Mouse (Mus musculus) brown adipose tissue, adult 24 weeks (tissue): ENCODE results near the gene Tnfrsf12a. TPM values are rescaled to one million over a fixed set of nuclear protein-coding genes. Genes with fewer than 3 reads are reported as not detected.

Experiments used
- H3K27ac ChIP-seq: fragments of 200-500 bp; replicated peaks from 2 replicates; pipeline ENCODE4 v1.5.1; 2012; ENCODE audit warnings: low read depth, mild to moderate bottlenecking, low read length
- H3K4me1 ChIP-seq: fragments of 200-500 bp; 2 replicates; pipeline ENCODE4 v1.6.1; 2012; ENCODE audit warnings: low read length, mixed read lengths; ENCODE audit not compliant: control insufficient read depth, insufficient read depth, insufficient read length
- H3K4me3 ChIP-seq: fragments of 200-500 bp; 2 replicates; pipeline ENCODE4 v1.5.1; 2012; ENCODE audit warnings: low read depth, mild to moderate bottlenecking, low read length, moderate library complexity; ENCODE audit not compliant: insufficient read depth
- polyA plus RNA-seq: library from polyadenylated mRNA; stranded (reverse); fragments of >200 nt; gene quantifications from 2 replicates; pipeline ENCODE4 v1.2.4, GENCODE M21; 2012; ENCODE audit not compliant: missing spikeins, insufficient read depth, insufficient read length

The Tnfrsf12a gene
- polyA plus RNA-seq, 1 experiment: 20.5 TPM

DNA sequence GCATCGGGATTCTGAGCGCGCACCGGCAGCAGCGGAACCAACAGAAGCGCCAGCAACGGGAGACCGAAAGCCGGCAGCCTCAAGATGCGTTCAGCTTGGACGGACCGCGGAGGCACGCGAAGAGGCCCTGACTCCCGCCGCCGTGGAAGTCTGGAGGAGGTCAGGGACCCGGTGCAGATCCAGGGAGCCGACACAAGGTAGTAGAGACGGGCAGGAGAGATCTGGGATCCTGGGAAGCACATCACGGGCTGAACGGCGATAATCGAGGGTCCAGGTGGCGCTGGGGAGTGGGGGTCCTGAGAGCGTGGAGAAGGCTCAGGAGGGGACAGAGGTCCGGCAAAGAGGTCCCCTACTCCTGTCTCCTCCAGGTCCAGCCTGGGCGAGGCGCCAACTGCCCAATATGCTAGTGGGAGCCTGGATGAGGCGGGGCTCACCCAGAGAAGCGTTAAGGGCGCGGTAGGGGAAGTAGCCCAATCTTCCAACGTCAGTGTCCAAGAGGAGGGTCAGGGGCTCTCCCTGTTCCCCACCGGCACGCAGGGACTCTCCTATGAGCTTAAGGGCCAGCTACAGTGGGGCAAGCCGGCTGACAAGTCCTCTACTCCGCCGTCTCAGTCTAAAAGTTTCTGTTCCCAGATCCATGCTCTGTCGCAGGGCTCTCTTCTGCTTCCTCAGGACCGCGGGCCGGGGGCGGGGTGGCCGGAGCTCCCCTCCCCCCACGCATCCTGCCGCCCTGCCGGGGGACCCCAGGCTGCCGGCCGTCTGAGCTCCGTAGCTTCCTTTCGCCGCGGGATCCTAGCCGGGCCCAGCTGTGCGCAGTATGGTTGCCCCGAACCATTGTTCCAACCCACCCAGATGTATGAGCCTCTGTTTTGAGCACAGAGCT, 32.4 kb downstream of the Tnfrsf12a start, which contains the start of gene Mmp25:
Mmp25 (minus strand) TSS at position 665 of the 883 bp plus-strand sequence.
- Histone ChIP-seq H3K27ac (no peak within 1 kb of the TSS), H3K4me1 (no peaks in the 10 kb centered on the region), H3K4me3 (peak within 1 kb of the TSS; percentile 58)

DNA sequence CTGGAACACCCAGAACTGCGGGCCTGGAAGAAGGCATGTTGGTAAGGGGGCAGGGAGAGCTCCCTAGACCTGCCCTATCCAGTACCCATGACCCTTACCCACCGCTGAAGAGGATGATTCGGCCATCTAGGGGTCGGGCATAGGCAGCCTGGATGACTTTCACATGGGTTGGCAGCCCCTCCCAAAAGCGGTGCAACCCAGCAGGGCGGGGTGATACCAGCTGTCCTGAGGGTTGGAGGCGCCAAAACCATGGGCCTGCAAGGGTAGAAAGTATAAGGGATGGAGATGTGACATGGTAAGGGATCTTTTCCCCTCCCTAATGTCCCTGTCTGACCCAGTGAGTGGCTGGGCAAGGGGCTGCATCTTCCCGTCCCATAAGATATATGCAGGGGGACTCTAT, 46.0 kb downstream of the Tnfrsf12a start:
- no peak overlapping the region for H3K4me3 ChIP-seq
- no peaks in the 10 kb centered on the region for H3K4me1 ChIP-seq
- H3K27ac ChIP-seq: no peak overlapping the region

DNA sequence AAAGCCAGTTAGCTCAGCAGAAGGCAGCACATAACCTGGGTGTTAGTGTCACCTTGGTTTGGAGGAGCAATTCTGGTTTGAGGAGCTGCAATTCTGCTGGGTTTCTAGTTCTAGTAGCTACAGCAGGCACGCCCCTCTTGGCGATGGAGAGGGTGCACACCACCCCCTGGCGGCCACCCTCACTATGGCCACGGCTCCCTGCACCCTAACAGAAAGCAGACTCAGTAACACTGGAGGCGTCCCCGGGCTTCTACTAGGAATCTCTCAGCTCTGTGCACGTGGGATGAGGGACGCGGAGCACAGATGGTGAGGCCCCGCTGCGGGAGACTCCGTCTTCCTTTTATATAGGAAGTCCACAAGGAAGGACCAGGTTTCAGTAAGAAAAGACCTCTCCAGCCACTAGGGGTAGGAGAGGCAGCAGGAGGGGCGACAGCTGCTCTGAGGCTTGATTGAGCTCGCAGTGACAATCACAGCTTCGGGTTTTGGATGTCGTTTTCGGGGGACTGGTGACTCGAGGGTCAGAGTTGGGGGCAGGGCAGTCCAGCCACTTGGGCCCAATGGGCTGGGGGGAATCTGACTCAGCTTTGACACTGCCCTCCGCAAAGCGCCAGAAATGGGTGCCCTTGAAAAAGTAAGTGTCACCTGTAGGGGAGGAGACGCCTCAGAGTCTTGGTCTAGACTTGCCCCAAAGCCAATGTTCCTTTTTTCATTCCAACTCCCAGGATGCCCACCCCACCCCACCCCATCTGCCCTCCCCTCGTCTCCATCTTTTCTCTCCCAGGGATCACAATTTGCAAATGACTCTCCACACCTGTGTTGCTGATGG, 46.9 kb downstream of the Tnfrsf12a start:
- no peaks in the 10 kb centered on the region for H3K4me1 ChIP-seq
- no peak overlapping the region for H3K4me3 ChIP-seq

DNA sequence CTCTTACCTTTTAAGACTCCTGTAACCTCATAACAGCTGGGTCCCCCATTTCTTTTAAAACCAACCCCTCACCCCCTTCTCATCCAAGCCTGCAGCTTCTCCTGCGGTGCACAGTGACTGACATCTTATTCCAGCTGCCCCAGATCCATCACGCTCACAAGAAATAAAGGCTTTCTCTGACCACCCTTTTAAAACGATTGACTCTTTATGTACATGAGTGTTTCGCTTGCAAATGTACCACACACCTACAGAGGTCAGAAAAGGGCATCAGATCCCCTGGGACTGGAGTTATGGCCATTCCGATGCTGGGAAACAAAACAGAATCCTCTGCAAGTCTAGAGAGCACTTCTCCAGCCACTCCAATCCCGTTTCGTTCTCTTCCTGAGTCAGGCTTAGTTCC, 49.5 kb downstream of the Tnfrsf12a start:
- Histone ChIP-seq H3K4me3 (no peak overlapping the region), H3K4me1 (no peaks in the 10 kb centered on the region), H3K27ac (no peak overlapping the region)

More for the DNA sequence above, 46.9 kb downstream of the Tnfrsf12a start:
- no peak overlapping the region for H3K27ac ChIP-seq

Other genes starting within 250 kb of the Tnfrsf12a start
- gene Vmn2r117, start 197.8 kb downstream of the Tnfrsf12a start, polyA plus RNA-seq: not detected in 2 replicates
- 3.4 and 4.6 TPM in 2 replicates for gene Zfp213, start 113.2 kb downstream of the Tnfrsf12a start, polyA plus RNA-seq
- 1.8 and 3.7 TPM in 2 replicates for gene Zfp13, start 78.0 kb downstream of the Tnfrsf12a start, polyA plus RNA-seq
- not detected in 2 replicates for gene Zscan10, start 76.6 kb downstream of the Tnfrsf12a start, polyA plus RNA-seq
- not detected in 2 replicates for gene Mmp25, start 32.2 kb downstream of the Tnfrsf12a start, polyA plus RNA-seq
- not detected in 2 replicates for gene Bicdl2, start 17.0 kb downstream of the Tnfrsf12a start, polyA plus RNA-seq
- gene Hcfc1r1, start 3.9 kb downstream of the Tnfrsf12a start, polyA plus RNA-seq: 284 and 292 TPM in 2 replicates
- 13.0 and 16.3 TPM in 2 replicates for gene Thoc6, start 3.6 kb downstream of the Tnfrsf12a start, polyA plus RNA-seq
- not detected in 2 replicates for gene Cldn6, start 1.8 kb upstream of the Tnfrsf12a start, polyA plus RNA-seq
- not detected in 2 replicates for gene Cldn9, start 6.6 kb upstream of the Tnfrsf12a start, polyA plus RNA-seq
- gene 1520401A03Rik, start 45.3 kb upstream of the Tnfrsf12a start, polyA plus RNA-seq: not detected in 2 replicates
- 1.8 TPM in 1 of 2 replicates, not detected in the other for gene Pkmyt1, start 48.9 kb upstream of the Tnfrsf12a start, polyA plus RNA-seq
- 4.0 and 5.1 TPM in 2 replicates for gene Paqr4, start 63.4 kb upstream of the Tnfrsf12a start, polyA plus RNA-seq
- not detected in 2 replicates for gene Kremen2, start 68.4 kb upstream of the Tnfrsf12a start, polyA plus RNA-seq
- 25.8 and 26.8 TPM in 2 replicates for gene Flywch1, start 94.1 kb upstream of the Tnfrsf12a start, polyA plus RNA-seq
- gene Flywch2, start 108.6 kb upstream of the Tnfrsf12a start, polyA plus RNA-seq: 2.8 and 8.2 TPM in 2 replicates
- gene Srrm2, start 113.1 kb upstream of the Tnfrsf12a start, polyA plus RNA-seq: 86.7 and 109 TPM in 2 replicates
- gene Elob, start 151.7 kb upstream of the Tnfrsf12a start, polyA plus RNA-seq: 378 and 510 TPM in 2 replicates
- not detected in 2 replicates for gene Prss33, start 158.6 kb upstream of the Tnfrsf12a start, polyA plus RNA-seq
- not detected in 2 replicates for gene Prss32, start 166.4 kb upstream of the Tnfrsf12a start, polyA plus RNA-seq
- gene Prss41, start 166.7 kb upstream of the Tnfrsf12a start, polyA plus RNA-seq: not detected in 2 replicates
- gene Prss21, start 190.6 kb upstream of the Tnfrsf12a start, polyA plus RNA-seq: not detected in 2 replicates
- gene Dcpp1, start 203.4 kb upstream of the Tnfrsf12a start, polyA plus RNA-seq: not detected in 2 replicates
- not detected in 2 replicates for gene Dcpp2, start 203.4 kb upstream of the Tnfrsf12a start, polyA plus RNA-seq
- not detected in 2 replicates for gene Dcpp3, start 240.0 kb upstream of the Tnfrsf12a start, polyA plus RNA-seq